Mouse (Mus musculus) CH12.LX (cell line): ENCODE results near the gene Krit1.

Experiments used
- CTCF ChIP-seq, 2 experiments: IDR thresholded peaks in 1 of 2; conservative IDR thresholded peaks in 1 of 2; 2 replicates each; pipeline ENCODE4 v1.5.1; 2011 to 2012; ENCODE audit warnings: low read depth in 2 of 2, low read length in 2 of 2, improper control_type of control experiment in 1 of 2, inconsistent platforms in 1 of 2, mild to moderate bottlenecking in 1 of 2, moderate library complexity in 1 of 2
- POLR2A ChIP-seq: IDR thresholded peaks from 2 replicates; pipeline ENCODE4 v1.6.1; 2011; ENCODE audit warnings: low read depth, mild to moderate bottlenecking, improper control_type of control experiment, low read length

DNA sequence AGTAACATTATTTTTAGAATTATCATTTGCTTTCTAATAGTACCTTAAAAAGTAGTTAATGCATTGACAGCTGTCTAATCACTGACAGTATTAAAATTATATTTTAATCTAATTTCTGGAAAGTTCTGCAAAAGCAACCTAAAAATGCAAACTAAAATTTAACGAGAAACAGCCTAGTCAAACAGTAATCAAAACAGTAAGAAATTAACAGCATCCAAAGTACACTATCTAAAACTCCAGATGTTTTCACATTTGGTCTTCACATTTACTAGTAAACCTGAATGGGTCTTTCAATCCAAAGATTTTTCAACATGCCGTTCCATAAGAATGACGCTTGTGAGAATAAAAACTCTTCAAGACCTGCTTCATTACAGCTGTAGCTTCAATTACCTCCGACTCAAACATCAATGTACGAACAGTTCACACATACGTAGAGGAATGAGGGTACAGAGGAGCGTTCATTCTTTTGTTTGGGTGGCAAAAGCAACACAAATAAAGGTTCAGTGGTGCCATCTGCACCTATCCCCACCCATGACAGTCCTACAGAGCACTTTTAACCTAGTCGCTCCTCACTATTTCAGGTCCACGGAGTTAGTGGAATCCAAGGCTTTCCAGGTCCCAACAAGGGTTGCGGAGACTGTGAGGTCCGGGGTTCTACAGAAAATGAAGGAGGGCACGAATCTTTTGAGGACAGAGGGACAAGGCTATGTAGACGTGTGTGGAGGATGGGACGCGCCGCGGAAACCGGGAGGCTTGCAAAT lies 1.1 kb upstream of the Krit1 start:
- TF ChIP-seq POLR2A, result no peak
- TF ChIP-seq CTCF (conservative IDR thresholded peaks at IDR 0.05 in 1 of 2, IDR thresholded peaks at IDR 0.05 in 1 of 2; ENCODE audit: low read depth in 2 of 2, low read length in 2 of 2), result no peak
